Mouse (Mus musculus): ENCODE results near the gene Gm5089. TPM values are rescaled to one million over a fixed set of nuclear protein-coding genes. Genes with fewer than 3 reads are reported as not detected.

The Gm5089 gene
- polyA plus RNA-seq, 1 experiment from 2014 or later: 0.47 TPM

DNA sequence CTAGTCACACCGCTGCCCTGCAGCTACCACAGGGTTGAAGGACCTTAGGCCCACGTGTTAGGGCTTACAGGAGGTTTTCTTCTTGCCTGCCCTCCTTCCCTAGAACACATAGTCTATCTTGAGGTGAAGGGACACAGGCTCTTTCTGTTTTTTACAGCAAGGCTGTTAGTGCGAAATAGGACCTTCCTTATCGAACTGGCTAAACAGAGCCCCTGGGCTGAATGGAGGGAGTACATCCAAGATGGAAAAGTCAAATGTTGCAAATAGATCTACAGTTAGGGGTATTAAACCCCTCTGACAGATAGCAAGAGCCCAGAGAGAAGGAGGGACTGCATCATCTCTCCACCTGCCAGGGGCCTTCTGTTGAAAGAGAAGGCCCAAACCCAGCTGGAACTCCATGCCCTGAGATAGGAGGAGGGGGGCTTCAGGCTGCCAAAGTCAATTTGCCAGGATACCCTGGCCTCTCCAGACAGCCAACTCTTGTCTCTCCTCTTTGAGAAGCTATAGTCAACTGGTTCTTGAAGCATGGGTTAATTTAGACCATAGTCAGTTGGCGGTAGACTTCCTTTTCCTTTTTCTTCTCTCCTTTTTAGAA, 733 bp upstream of the Gm5089 start:
- no peak overlapping the region for H3K9ac ChIP-seq (replicated peaks; ENCODE audit: low read depth, low read length)
- ATAC-seq: no peak
- H3K27ac ChIP-seq (ENCODE audit: low read length): no peak overlapping the region
- no peak overlapping the region for H3K4me2 ChIP-seq (ENCODE audit: low read length)
- no peaks in the 10 kb centered on the region for H3K36me3 ChIP-seq (ENCODE audit: control insufficient read depth, insufficient read depth)
- H3K27me3 ChIP-seq (replicated peaks; ENCODE audit: control insufficient read depth, insufficient read depth, low read length): peaks cover 32% of the 10 kb centered on the region
- H3K4me3 ChIP-seq (replicated peaks; ENCODE audit: low read length): no peak overlapping the region
- WGBS: 62% methylated on average over 5 of the region's 5 CpGs
- H3K4me1 ChIP-seq (replicated peaks; ENCODE audit: control insufficient read depth, insufficient read depth, low read length): peaks cover 37% of the 10 kb centered on the region
- H3K9me3 ChIP-seq (ENCODE audit: control insufficient read depth, low read length): no peaks in the 10 kb centered on the region

DNA sequence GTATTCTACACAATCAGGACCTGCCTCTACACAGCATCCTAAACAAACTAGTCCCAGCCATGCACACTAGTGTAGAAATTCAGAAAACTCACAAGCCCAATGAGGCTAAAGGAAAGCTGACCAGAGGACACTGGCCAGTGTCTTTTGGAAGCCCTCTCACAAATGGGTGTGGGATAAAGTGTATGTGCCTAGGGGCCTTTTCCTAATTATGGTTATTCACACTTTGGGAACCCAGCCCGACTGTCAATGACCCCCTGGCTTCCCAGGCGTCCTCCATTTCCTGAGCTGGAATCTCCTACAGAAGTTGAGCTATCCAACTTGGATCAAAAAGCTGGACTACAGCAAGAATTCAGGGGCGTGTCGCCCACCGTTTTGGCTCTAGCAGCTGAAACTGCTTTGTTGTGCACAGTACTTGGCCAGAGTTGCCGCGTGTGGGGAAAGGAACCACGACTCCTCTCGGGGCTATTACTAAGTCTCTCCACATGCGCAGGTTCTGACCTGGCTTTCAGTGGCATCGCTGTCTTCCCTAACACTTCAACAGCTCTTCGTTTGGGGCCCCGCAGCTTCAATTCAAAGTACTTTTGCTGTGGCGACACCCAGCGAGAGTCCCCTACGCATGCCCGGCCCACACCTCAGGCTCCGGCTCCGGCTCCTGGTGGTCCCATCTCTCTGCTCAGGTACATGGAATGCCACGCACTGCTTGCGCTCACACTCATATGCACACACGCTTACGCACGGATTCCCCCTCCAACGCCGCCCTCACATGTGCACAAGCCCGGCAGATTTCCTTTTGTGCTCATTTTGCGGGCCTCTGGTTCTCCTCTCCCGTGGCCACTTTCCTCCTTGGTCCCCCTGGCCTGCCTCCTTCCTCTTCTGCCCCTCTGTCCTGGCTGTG, 1.1 kb downstream of the Gm5089 start:
- Histone ChIP-seq H3K27me3 (replicated peaks; ENCODE audit: control insufficient read depth, insufficient read depth, low read length) (peaks cover 26% of the 10 kb centered on the region), H3K27ac (ENCODE audit: low read length) (peak overlapping the region; percentile 20), H3K9ac (replicated peaks; ENCODE audit: low read depth, low read length) (peak overlapping the region; percentile 47), H3K4me3 (replicated peaks; ENCODE audit: low read length) (peak overlapping the region; percentile 42), H3K4me1 (replicated peaks; ENCODE audit: control insufficient read depth, insufficient read depth, low read length) (peaks cover 37% of the 10 kb centered on the region), H3K4me2 (ENCODE audit: low read length) (peak overlapping the region; percentile 54), H3K9me3 (ENCODE audit: control insufficient read depth, low read length) (no peaks in the 10 kb centered on the region), H3K36me3 (ENCODE audit: control insufficient read depth, insufficient read depth) (no peaks in the 10 kb centered on the region)
- WGBS: 3% methylated on average over 29 of the region's 29 CpGs
- ATAC-seq: no peak

DNA sequence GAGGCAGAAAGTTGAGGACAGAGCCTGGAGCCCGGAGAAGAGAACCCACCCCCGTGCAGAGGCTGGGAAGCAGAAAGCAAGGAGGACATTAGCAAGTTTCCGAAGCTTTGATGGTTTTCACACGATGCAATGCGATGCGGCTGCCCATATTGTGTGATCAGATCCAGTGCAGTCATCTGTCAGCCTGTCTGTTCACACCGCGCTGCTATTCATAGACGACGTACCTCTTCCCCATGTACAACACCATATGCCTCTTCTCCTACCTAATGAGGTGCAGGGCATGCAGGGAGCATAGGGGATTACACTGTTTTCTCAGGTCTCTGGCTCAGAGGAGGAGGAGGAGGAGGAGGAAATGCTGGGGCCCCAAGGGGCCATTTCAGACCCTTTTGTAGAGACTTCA, 14.1 kb downstream of the Gm5089 start:
- Histone ChIP-seq H3K9me3 (ENCODE audit: control insufficient read depth, low read length) (no peaks in the 10 kb centered on the region), H3K9ac (replicated peaks; ENCODE audit: low read depth, low read length) (no peak overlapping the region), H3K4me2 (ENCODE audit: low read length) (no peak overlapping the region), H3K4me3 (replicated peaks; ENCODE audit: low read length) (no peak overlapping the region), H3K36me3 (ENCODE audit: control insufficient read depth, insufficient read depth) (no peaks in the 10 kb centered on the region), H3K27me3 (replicated peaks; ENCODE audit: control insufficient read depth, insufficient read depth, low read length) (no peaks in the 10 kb centered on the region), H3K27ac (ENCODE audit: low read length) (no peak overlapping the region), H3K4me1 (replicated peaks; ENCODE audit: control insufficient read depth, insufficient read depth, low read length) (no peaks in the 10 kb centered on the region)
- WGBS: 48% methylated on average over 10 of the region's 10 CpGs
- peak; percentile 88 for ATAC-seq

DNA sequence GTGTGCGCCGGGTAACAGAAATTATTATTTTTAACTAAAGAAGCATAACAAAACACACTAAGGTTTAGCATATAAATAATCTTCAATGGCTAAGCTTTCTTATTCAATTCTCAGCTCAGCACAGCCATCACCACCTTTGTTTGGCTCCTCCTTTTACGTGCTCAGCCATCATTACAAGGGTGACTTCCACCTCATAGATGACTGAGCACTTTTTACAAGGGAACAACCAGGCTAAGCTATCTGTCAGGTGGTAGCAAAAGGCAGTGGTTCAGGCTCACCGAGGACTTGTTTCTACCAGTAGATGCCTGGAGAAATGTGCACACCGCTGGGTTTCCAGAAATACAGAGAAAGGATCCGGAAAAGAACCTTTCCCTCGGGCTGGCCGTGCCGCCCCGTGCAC, 16.9 kb downstream of the Gm5089 start:
- Histone ChIP-seq H3K4me3 (replicated peaks; ENCODE audit: low read length) (no peak overlapping the region), H3K27ac (ENCODE audit: low read length) (no peak overlapping the region), H3K4me1 (replicated peaks; ENCODE audit: control insufficient read depth, insufficient read depth, low read length) (no peaks in the 10 kb centered on the region), H3K9ac (replicated peaks; ENCODE audit: low read depth, low read length) (no peak overlapping the region), H3K36me3 (ENCODE audit: control insufficient read depth, insufficient read depth) (no peaks in the 10 kb centered on the region), H3K9me3 (ENCODE audit: control insufficient read depth, low read length) (no peaks in the 10 kb centered on the region), H3K4me2 (ENCODE audit: low read length) (no peak overlapping the region), H3K27me3 (replicated peaks; ENCODE audit: control insufficient read depth, insufficient read depth, low read length) (no peaks in the 10 kb centered on the region)
- no peak for ATAC-seq
- WGBS: 87% methylated on average over 10 of the region's 10 CpGs

DNA sequence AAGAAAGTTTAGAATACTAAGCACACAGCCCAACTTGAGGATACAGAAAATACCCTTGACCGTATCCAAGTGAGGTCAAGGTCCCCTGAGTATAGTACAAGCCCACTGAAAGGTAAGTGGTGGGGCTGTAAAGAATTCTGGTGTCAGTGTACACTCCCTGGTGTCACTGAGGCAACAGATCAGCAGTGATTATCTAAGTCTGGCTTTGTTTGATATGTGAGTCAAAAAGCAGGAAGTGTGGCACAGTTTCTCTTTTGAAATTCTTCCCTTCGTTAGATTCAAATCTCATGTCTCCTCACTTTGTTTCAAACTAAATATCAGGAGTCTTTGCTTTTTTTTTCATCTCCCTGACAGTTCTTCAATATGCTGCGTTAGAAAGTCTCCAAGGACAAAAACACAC, 18.4 kb downstream of the Gm5089 start:
- H3K4me2 ChIP-seq (ENCODE audit: low read length): no peak overlapping the region
- no peak overlapping the region for H3K27ac ChIP-seq (ENCODE audit: low read length)
- ATAC-seq: no peak
- 56% methylated on average over 3 of the region's 3 CpGs for WGBS
- no peaks in the 10 kb centered on the region for H3K4me1 ChIP-seq (replicated peaks; ENCODE audit: control insufficient read depth, insufficient read depth, low read length)
- H3K9ac ChIP-seq (replicated peaks; ENCODE audit: low read depth, low read length): no peak overlapping the region
- no peaks in the 10 kb centered on the region for H3K27me3 ChIP-seq (replicated peaks; ENCODE audit: control insufficient read depth, insufficient read depth, low read length)
- H3K36me3 ChIP-seq (ENCODE audit: control insufficient read depth, insufficient read depth): no peaks in the 10 kb centered on the region
- H3K4me3 ChIP-seq (replicated peaks; ENCODE audit: low read length): no peak overlapping the region
- H3K9me3 ChIP-seq (ENCODE audit: control insufficient read depth, low read length): no peaks in the 10 kb centered on the region

DNA sequence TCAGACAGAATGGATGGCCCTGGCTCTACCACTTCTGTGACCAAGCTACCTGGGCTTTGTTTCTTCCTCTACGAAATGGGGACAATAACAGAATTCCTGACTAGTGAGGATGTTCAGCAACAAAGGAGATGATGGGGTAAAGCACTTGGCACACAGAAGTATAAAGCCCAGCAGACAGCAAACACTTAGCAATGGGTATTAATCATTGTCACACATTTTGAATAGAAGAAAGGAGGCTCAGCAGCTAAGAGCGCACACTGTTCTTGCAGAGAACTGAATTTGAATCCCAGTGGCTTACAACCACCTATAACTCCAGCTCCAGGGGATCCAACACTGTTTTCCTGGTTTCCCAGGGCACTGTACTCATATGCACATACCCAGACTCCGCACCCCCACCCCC, 23.3 kb downstream of the Gm5089 start:
- Histone ChIP-seq H3K4me1 (replicated peaks; ENCODE audit: control insufficient read depth, insufficient read depth, low read length) (0 out of 2 replicates have a peak, but pooled peaks cover 4% of the 10 kb centered on the region), H3K4me2 (ENCODE audit: low read length) (no peak overlapping the region), H3K27me3 (replicated peaks; ENCODE audit: control insufficient read depth, insufficient read depth, low read length) (no peaks in the 10 kb centered on the region), H3K9me3 (ENCODE audit: control insufficient read depth, low read length) (no peaks in the 10 kb centered on the region), H3K36me3 (ENCODE audit: control insufficient read depth, insufficient read depth) (no peaks in the 10 kb centered on the region), H3K4me3 (replicated peaks; ENCODE audit: low read length) (no peak overlapping the region), H3K27ac (ENCODE audit: low read length) (no peak overlapping the region), H3K9ac (replicated peaks; ENCODE audit: low read depth, low read length) (no peak overlapping the region)
- no peak for ATAC-seq
- WGBS: 88% methylated on average over 3 of the region's 3 CpGs

DNA sequence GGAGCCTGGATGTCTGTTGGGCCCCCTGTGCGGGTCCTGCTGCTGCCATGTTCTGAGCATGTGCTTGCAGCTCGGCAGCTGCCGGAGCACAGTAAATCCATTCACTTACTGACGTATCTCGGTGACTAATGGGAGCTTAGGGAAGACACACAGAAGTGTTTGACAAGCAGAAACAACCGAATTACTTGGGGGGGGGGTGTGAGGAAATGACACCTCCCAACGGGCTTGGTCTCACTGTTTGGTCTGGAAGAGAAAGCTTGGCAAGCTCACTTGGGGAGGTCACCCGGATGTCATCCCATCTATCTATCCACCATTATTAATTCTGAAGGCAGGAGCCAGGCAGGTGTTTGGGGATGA, 23.7 kb downstream of the Gm5089 start:
- WGBS: 52% methylated on average over 8 of the region's 8 CpGs
- Histone ChIP-seq H3K9me3 (ENCODE audit: control insufficient read depth, low read length) (no peaks in the 10 kb centered on the region), H3K9ac (replicated peaks; ENCODE audit: low read depth, low read length) (no peak overlapping the region), H3K4me3 (replicated peaks; ENCODE audit: low read length) (no peak overlapping the region), H3K4me1 (replicated peaks; ENCODE audit: control insufficient read depth, insufficient read depth, low read length) (0 out of 2 replicates have a peak, but pooled peaks cover 4% of the 10 kb centered on the region), H3K27me3 (replicated peaks; ENCODE audit: control insufficient read depth, insufficient read depth, low read length) (no peaks in the 10 kb centered on the region), H3K27ac (ENCODE audit: low read length) (no peak overlapping the region), H3K4me2 (ENCODE audit: low read length) (no peak overlapping the region), H3K36me3 (ENCODE audit: control insufficient read depth, insufficient read depth) (no peaks in the 10 kb centered on the region)
- ATAC-seq: no peak

DNA sequence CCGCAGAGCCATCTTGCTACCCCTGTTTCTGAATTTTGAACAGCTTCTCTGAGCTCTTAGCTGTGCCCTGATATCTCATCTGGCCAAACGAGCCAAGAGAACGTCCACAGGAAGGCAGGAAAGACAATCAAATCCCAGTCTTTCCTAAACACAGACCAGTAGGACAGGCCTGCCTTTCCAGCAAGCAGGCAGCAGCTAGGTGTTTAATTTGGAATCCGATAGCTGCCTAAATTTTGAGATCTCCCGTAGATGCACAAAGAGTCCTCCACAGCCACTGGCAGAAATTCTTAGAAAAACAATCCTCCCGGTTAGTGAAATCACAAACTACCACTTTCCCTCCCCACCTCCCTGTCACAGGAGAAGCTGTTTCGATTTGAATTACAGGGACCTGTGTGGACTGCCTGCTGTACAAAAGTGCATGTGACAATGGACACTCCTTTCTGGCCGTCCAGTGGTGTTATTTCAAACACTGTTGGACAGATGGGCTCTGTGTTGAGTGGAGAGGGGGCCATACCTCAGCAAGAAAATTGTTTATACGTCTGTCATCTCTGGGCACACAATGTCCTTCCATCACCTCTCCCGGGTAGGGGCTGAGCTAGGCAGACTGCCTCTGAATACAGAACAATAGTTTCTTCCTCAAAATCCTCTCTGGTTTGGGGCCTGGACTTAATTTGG, 24.2 kb downstream of the Gm5089 start:
- Histone ChIP-seq H3K27me3 (replicated peaks; ENCODE audit: control insufficient read depth, insufficient read depth, low read length) (no peaks in the 10 kb centered on the region), H3K4me2 (ENCODE audit: low read length) (no peak overlapping the region), H3K9ac (replicated peaks; ENCODE audit: low read depth, low read length) (no peak overlapping the region), H3K4me1 (replicated peaks; ENCODE audit: control insufficient read depth, insufficient read depth, low read length) (0 out of 2 replicates have a peak, but pooled peaks cover 4% of the 10 kb centered on the region), H3K4me3 (replicated peaks; ENCODE audit: low read length) (no peak overlapping the region), H3K27ac (ENCODE audit: low read length) (no peak overlapping the region), H3K9me3 (ENCODE audit: control insufficient read depth, low read length) (no peaks in the 10 kb centered on the region), H3K36me3 (ENCODE audit: control insufficient read depth, insufficient read depth) (no peaks in the 10 kb centered on the region)
- ATAC-seq: no peak
- 53% methylated on average over 10 of the region's 10 CpGs for WGBS

DNA sequence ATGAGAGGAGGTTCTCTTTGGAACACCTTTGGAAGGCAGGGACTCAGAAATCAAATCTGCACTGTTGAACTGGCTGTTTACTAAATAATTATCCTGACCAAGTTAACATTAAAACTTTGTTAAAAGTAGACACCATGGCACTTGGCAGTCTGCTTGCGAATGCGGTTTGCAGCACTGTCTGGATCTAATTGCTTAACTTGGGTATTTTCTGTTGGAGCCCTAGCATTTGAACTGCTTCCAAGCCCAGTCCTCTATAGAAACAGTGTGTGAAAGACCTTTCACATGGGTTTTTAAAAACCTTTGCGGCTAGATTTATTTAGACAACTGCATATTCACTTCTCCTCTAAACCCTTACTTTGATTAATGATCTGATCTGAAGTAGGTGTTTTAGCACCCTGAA, 26.5 kb downstream of the Gm5089 start:
- Histone ChIP-seq H3K4me1 (replicated peaks; ENCODE audit: control insufficient read depth, insufficient read depth, low read length) (0 out of 2 replicates have a peak, but pooled peaks cover 4% of the 10 kb centered on the region), H3K4me3 (replicated peaks; ENCODE audit: low read length) (no peak overlapping the region), H3K36me3 (ENCODE audit: control insufficient read depth, insufficient read depth) (no peaks in the 10 kb centered on the region), H3K27me3 (replicated peaks; ENCODE audit: control insufficient read depth, insufficient read depth, low read length) (no peaks in the 10 kb centered on the region), H3K9ac (replicated peaks; ENCODE audit: low read depth, low read length) (no peak overlapping the region), H3K9me3 (ENCODE audit: control insufficient read depth, low read length) (no peaks in the 10 kb centered on the region), H3K4me2 (ENCODE audit: low read length) (no peak overlapping the region), H3K27ac (ENCODE audit: low read length) (no peak overlapping the region)
- ATAC-seq: no peak
- 23% methylated on average over 3 of the region's 3 CpGs for WGBS

Measured in forebrain, embryonic 16.5 days (tissue).